Comparison of ENCODE assay signal across 13 mouse cellular contexts in the genomic region with DNA sequence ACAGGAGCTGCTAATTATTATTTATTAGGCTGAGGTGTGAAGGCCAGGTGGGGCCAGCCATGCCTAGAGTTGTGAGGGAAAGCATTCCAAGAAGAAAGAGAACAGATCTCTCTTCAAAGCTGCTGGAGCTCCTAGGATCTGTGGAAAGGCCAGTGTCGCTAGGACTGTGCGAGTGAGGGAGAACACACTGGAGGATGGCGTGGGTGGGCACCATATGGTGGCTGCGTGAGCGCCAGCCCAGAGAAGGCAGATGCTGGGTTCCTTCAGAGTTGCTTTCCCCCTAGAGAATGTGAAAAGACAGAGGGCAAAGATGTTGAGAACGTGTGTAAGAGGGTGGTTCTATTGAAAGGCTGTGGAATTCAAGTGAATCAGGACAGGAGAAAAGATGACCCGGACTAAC. TPM values are rescaled to one million over a fixed set of nuclear protein-coding genes. Genes with fewer than 3 reads are reported as not detected.
A peak's percentile ranks its signal among the peaks of the same experiment; 100 is the strongest.
DNase-seq lines count a peak whose midpoint lies in the region; ATAC-seq lines count a peak whose summit lies in the region.
"Had no signal": no experiment of that assay in that cellular context is flagged by ENCODE, and none has a peak within 500 bp of the region (broad histone marks: within the 10 kb centered on the region; RNA-seq: fewer than 3 reads in every experiment).

No protein-coding gene starts in this region.

- H3K4me3 ChIP-seq in neural tube, embryonic 15.5 days (replicated peaks), result no peak overlapping the region
- no peak overlapping the region for H3K4me3 ChIP-seq in liver, embryonic 11.5 days (ENCODE audit: low read depth, low read length)
- H3K4me3 ChIP-seq: hindbrain, embryonic 13.5 days; liver, embryonic 15.5 days had no signal

- no peak overlapping the region for H3K27ac ChIP-seq in neural tube, embryonic 15.5 days (replicated peaks)
- H3K27ac ChIP-seq in liver, embryonic 11.5 days (ENCODE audit: low read depth, low read length), result no peak overlapping the region
- H3K27ac ChIP-seq: hindbrain, embryonic 13.5 days; kidney, postnatal 0 days; liver, embryonic 15.5 days had no signal

- WGBS in neural tube, embryonic 15.5 days, result 65% methylated on average over 7 of the region's 7 CpGs
- WGBS in liver, embryonic 11.5 days, result 74% methylated on average over 7 of the region's 7 CpGs

- no peaks in the 10 kb centered on the region for H3K9me3 ChIP-seq in neural tube, embryonic 15.5 days (replicated peaks)
- no peaks in the 10 kb centered on the region for H3K9me3 ChIP-seq in liver, embryonic 11.5 days (ENCODE audit: control insufficient read depth, low read length)
- H3K9me3 ChIP-seq: hindbrain, embryonic 13.5 days; liver, embryonic 15.5 days had no signal

- H3K36me3 ChIP-seq in neural tube, embryonic 15.5 days, result no peaks in the 10 kb centered on the region
- no peaks in the 10 kb centered on the region for H3K36me3 ChIP-seq in liver, embryonic 11.5 days (ENCODE audit: control insufficient read depth, insufficient read depth, low read length)
- H3K36me3 ChIP-seq: hindbrain, embryonic 13.5 days; liver, embryonic 15.5 days had no signal

- no peaks in the 10 kb centered on the region for H3K27me3 ChIP-seq in neural tube, embryonic 15.5 days (replicated peaks)
- no peaks in the 10 kb centered on the region for H3K27me3 ChIP-seq in liver, embryonic 11.5 days (replicated peaks; ENCODE audit: control insufficient read depth, insufficient read depth, low read length)
- H3K27me3 ChIP-seq: hindbrain, embryonic 13.5 days; liver, embryonic 15.5 days had no signal

- H3K4me2 ChIP-seq in neural tube, embryonic 15.5 days, result no peak overlapping the region
- no peak overlapping the region for H3K4me2 ChIP-seq in liver, embryonic 11.5 days
- H3K4me2 ChIP-seq: hindbrain, embryonic 13.5 days; liver, embryonic 15.5 days had no signal

- no peak overlapping the region for H3K9ac ChIP-seq in neural tube, embryonic 15.5 days (replicated peaks)
- H3K9ac ChIP-seq in liver, embryonic 11.5 days (ENCODE audit: low read depth, low read length), result no peak overlapping the region
- H3K9ac ChIP-seq: hindbrain, embryonic 13.5 days; liver, embryonic 15.5 days had no signal

- peak; percentile 99 for ATAC-seq in frontal cortex, adult (ENCODE audit: low TSS enrichment)
- ATAC-seq in neural tube, embryonic 15.5 days (ENCODE audit: low FRiP score), result no peak
- ATAC-seq in liver, embryonic 11.5 days (replicated peaks; ENCODE audit: low FRiP score), result no peak

- no peaks in the 10 kb centered on the region for H3K4me1 ChIP-seq in neural tube, embryonic 15.5 days
- no peaks in the 10 kb centered on the region for H3K4me1 ChIP-seq in liver, embryonic 11.5 days (replicated peaks; ENCODE audit: control insufficient read depth, insufficient read depth, low read length)
- H3K4me1 ChIP-seq: hindbrain, embryonic 13.5 days; liver, embryonic 15.5 days had no signal

- DNase-seq in cerebellum, adult 9-10 months, result peak; percentile 74
- peak; percentile 42 to 47 for DNase-seq in layer of hippocampus, postnatal 25 days (ENCODE audit: extremely low spot score in 1 of 2, low spot score in 1 of 2)
- peak; percentile 84 to 88 for DNase-seq in right cerebral cortex, adult 2 months (ENCODE audit: low spot score in 2 of 2)
- DNase-seq in heart, postnatal 4 days, result no peak
- no peak for DNase-seq in kidney, adult 11 months
- no peak for DNase-seq in liver, embryonic 11.5 days (ENCODE audit: low spot score)
- DNase-seq: heart, adult 18-20 months had no signal

RNA-seq across cellular contexts. Expression of a gene that starts 30.6 kb away (rescaled TPM):
- 100 to 1,000 TPM; 187 to 189 TPM for total RNA-seq in layer of hippocampus, postnatal 25 days (2021)
- total RNA-seq in heart, postnatal 4 days (2021), result under 1 TPM; 0.45 to 0.71 TPM
- polyA plus RNA-seq in neural tube, embryonic 15.5 days (2015; fragmentation: Nextera tagmentation; extraction: Ambion mirVana), result 41.6 and 52.5 TPM in 2 replicates
- 0.57 and 0.62 TPM in 2 replicates for polyA plus RNA-seq in liver, embryonic 11.5 days (2014; fragmentation: Nextera tagmentation; extraction: Ambion mirVana)
- total RNA-seq: megakaryocyte, adult 5-6 weeks had no signal

Comparison
In these comparisons a context has a peak if more than half of its experiments do, and no peak if none do; other contexts are left out.
1. DNase-seq: peak in cerebellum, adult 9-10 months (single experiment), layer of hippocampus, postnatal 25 days (2 of 2) and right cerebral cortex, adult 2 months (2 of 2); none in heart, postnatal 4 days (single experiment), kidney, adult 11 months (single experiment) and liver, embryonic 11.5 days (single experiment).
2. RNA of a gene that starts 30.6 kb away (total RNA-seq): 187 to 189 TPM in layer of hippocampus, postnatal 25 days; 0.45 to 0.71 TPM in heart, postnatal 4 days; every median in the first group is over 100 times any median in the second.